Mouse (Mus musculus) frontal cortex, postnatal 36 days (tissue): ENCODE measurements at regions not wholly inside any gene's neighbourhood (a gene's known extent, or its start where the extent isn't known, plus 50 kb on each side); places are given as distances from the start of the nearest gene placed in this dataset.

ENCODE experiments used
- DNase-seq, 2 experiments: peaks; one replicate each; pipeline ENCODE4 v3.0.0; 2022; ENCODE audit warnings: low spot score in 2 of 2

GRCm38 (mm10) chr13:35469361-35470198 lies 190.1 kb upstream of the Cdyl start:
- peak; percentile 32 to 54 for DNase-seq

GRCm38 (mm10) chr13:35478226-35478625 lies 181.4 kb upstream of the Cdyl start:
- DNase-seq: no peak

- DNase-seq: no peak
Observed at GRCm38 (mm10) chr13:35482340-35482739, 177.3 kb upstream of the Cdyl start.

GRCm38 (mm10) chr13:35486125-35486524 lies 173.5 kb upstream of the Cdyl start:
- no peak for DNase-seq

GRCm38 (mm10) chr13:35499776-35500175 lies 159.9 kb upstream of the Cdyl start:
- no peak for DNase-seq

DNA sequence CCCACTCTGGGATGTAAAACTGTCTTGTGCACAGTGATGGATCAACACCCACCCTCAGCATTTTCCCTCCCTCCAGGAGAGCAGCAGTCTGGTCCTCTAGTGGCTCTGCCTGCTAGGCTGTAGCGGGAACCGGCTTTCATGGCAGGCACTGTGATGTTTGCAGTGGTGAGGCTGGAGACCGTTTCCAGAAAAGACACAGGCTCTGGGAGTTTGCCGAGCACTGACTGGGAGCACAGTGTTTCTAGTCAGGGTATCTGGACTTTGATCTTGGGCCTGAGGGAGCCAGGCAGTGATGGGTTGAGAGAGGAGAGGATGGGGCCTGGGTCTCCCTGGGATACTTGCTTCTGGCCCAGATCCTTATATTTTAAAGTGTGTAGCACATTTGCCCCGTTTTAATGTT lies 158.7 kb upstream of the Cdyl start:
- peak; percentile 29 to 47 for DNase-seq

- DNase-seq: peak; percentile 63 to 70
Observed at GRCm38 (mm10) chr13:35501351-35502146, 158.1 kb upstream of the Cdyl start.

- DNase-seq: peak; percentile 26 to 56
Observed at GRCm38 (mm10) chr13:35502147-35502522, 157.5 kb upstream of the Cdyl start.

DNA sequence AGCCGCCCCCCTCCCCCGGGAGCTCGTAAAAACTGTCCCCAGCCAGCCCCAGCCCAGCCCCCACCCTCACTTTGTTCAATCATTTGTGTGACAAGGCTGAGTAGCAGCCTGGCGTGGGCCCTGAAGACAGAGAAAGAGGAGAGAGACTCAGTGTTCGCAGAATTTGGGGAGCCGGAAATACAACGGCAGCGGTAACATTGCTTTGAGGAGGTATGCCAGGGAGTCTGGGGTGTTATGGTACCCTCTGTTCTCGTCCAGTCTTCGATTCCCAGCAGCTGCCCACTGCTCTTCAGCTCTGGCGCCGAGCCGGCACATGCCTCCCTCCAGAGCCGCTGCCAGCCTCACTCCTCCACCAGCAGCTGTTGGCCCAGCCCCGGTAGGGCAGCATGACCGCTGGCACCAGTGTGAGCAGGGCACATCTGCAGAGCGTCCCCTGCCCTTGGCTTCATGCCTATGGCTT lies 156.2 kb upstream of the Cdyl start:
- DNase-seq: peak; percentile 60 to 62

DNA sequence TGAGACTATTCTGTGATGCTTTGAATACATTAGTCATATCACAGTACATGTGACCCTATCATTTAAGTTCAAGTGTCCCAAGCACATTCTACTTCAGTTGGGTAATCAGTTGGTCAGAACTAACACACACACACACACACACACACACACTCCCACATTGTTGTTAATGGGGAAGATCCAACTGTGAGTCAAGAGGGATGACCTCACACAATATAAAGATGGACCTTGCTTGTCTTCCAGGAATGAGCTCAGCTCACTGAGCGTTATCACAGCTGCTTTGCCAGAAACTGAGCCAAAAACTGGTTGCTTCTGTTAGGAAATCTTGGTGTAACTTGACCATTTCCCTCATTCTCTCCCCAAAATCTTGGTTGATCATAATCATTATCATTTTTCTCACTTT lies 152.4 kb upstream of the Cdyl start:
- DNase-seq: no peak

- DNase-seq: peak; percentile 49 to 75
Observed at GRCm38 (mm10) chr13:35512029-35512507, 147.6 kb upstream of the Cdyl start.

GRCm38 (mm10) chr13:35513120-35513519 lies 146.5 kb upstream of the Cdyl start:
- peak in 1 of 2 experiments; percentile 64 for DNase-seq

- no peak for DNase-seq
Observed at GRCm38 (mm10) chr13:35515291-35515690, 144.3 kb upstream of the Cdyl start.

- DNase-seq: no peak
Observed at GRCm38 (mm10) chr13:35517692-35518091, 141.9 kb upstream of the Cdyl start.

- DNase-seq: no peak
Observed at GRCm38 (mm10) chr13:35522272-35522671, 137.4 kb upstream of the Cdyl start.

GRCm38 (mm10) chr13:35529577-35529976 lies 130.1 kb upstream of the Cdyl start:
- no peak for DNase-seq

GRCm38 (mm10) chr13:35537106-35537505 lies 122.5 kb upstream of the Cdyl start:
- no peak for DNase-seq

DNA sequence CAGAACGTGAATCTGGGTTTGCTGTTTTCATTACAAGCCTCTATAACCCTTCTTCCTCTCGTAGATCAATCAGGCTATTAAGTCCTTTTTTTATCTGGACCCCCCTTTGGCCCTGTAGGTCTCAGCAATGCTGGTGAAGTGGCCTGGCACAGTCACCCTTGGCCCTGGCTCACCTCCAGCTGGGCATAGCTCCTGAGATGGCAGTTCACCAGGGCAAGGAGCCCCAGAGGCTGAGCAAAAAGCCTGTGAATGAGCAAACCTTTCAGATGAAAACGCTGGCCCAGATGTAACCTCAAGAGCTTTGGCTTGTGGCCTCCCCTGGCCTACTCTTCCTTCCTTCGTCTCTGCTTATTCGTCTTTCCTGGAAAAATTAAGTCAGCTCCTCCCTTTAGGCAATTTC lies 121.7 kb upstream of the Cdyl start:
- DNase-seq: peak in 1 of 2 experiments; percentile 26

- DNase-seq: no peak
Observed at GRCm38 (mm10) chr13:35540433-35540832, 119.2 kb upstream of the Cdyl start.

DNA sequence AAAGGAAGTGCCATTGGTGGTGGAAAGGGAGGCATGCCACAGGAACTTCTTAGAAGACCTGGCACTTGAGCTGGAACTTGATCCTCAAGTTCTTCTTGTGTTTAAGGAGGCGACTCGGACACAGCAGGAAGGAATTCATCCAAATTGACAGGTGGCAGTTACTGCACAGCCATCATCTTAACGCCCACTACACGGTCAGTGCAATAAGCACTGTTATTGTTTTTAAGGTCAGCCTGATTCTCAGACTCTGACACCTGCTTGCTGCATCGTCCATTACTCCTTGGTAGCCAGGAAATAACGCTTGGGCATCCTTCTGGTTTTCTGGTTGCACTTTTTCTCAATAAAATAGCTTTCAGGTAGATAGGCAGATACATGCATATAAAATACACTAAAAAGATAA lies 118.6 kb upstream of the Cdyl start:
- DNase-seq: no peak

- no peak for DNase-seq
Observed at GRCm38 (mm10) chr13:35564006-35564405, 95.6 kb upstream of the Cdyl start.

GRCm38 (mm10) chr13:35581616-35582015 lies 78.0 kb upstream of the Cdyl start:
- DNase-seq: no peak

DNA sequence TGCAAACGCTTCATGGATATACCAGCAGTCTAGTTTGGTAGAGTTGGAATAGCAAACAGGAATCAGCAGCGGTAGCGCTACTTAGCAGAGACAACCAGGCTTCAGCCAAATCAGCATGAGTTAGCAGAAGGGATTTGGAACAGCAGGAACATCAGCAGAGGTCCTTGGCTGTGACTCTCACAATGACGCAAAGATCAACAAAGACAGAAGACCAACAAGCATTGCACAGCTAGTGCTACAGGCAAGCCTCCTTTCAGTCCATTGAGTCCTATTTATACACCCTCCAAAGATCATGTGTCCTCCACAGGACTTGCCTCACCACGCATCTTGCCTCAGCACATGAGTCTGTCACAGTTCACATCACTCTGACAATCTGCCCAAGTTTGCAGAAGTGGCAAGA lies 61.6 kb upstream of the Cdyl start:
- DNase-seq: no peak
